In the genomic region with DNA sequence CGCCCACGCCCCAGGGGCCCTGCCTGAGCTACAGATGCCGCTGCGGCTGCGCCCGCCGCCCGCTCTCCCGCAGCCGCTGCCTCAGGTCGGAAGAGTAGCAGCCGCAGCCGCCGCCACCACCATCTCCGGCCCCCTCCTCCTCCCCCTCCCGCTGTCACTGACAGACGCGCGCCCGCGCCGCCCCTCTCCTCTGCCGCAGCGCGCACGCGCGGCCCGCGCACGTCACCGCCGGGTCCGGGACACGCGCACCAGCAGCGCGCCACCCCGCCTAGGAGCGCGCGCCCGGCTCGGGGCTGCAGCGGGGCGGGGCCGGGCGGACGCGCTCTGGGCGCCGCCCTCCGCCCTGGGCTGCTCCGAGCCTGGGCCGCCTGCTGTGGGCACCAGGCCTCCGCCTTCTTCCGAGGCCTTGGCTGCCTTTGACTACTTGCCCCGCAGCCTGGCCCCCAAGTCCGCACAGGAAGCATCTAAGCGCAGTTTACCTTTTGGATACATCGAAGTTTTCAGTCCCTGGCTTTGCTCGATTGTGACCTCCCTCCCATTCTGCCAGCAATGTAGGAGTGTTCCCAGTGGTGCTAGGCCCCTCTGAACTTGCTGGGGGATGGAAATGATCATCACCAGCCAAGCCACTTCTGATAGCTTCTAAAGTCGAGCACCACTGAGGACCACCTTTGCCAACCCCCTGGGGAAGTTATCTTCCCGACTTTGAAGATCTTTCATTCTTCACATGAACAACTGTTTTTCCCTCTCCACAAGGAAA, we compare ENCODE assay signal across 1 mouse cellular context.
TF ChIP-seq lines count a peak whose summit lies in the region.

A gene (minus strand): TSS at position 201 of the 757 bp plus-strand sequence.

TF ChIP-seq in MEL, 35 proteins besides CTCF, POLR2A, EP300 and RAD21 (continued from another document):
- peak; percentile 50 for TF ChIP-seq SIN3A (IDR thresholded peaks at IDR 0.05; ENCODE audit: low read length)
- no peak for TF ChIP-seq JUND (IDR thresholded peaks at IDR 0.05; ENCODE audit: low read depth, low read length)
- no peak for TF ChIP-seq ETS1 (IDR thresholded peaks at IDR 0.05; ENCODE audit: low read depth, low read length)
- TF ChIP-seq ZMIZ1 (IDR thresholded peaks at IDR 0.05; ENCODE audit: low read depth, low read length): peak; percentile 75
- TF ChIP-seq POLR2AphosphoS5 (IDR thresholded peaks at IDR 0.05; ENCODE audit: borderline replicate concordance, low read depth, low read length): no peak
- peak; percentile 39; the same call in 1 of the 2 replicates for TF ChIP-seq MAX (IDR thresholded peaks at IDR 0.05; ENCODE audit: low read length)
- TF ChIP-seq USF2 (IDR thresholded peaks at IDR 0.05; ENCODE audit: borderline replicate concordance in 1 of 2, insufficient read depth in 1 of 2, low read depth in 1 of 2, low read length in 2 of 2): no peak
- no peak for TF ChIP-seq TBP (IDR thresholded peaks at IDR 0.05; ENCODE audit: low read depth, low read length)
- peak; percentile 41; the same call in 1 of the 2 replicates for TF ChIP-seq HCFC1 (IDR thresholded peaks at IDR 0.05; ENCODE audit: low read depth, low read length)
- no peak for TF ChIP-seq ZC3H11A (IDR thresholded peaks at IDR 0.05; ENCODE audit: low read depth, low read length)
- no peak for TF ChIP-seq USF1 (IDR thresholded peaks at IDR 0.05; ENCODE audit: low read depth, low read length)
- no peak for TF ChIP-seq MEF2A (IDR thresholded peaks at IDR 0.05; ENCODE audit: extremely low read depth, insufficient replicate concordance, low read depth, low read length, poor library complexity, severe bottlenecking)
- peak; percentile 48; the same call in 1 of the 2 replicates for TF ChIP-seq POLR2AphosphoS2 (IDR thresholded peaks at IDR 0.05; ENCODE audit: low read length)
- TF ChIP-seq SMC3 (IDR thresholded peaks at IDR 0.05; ENCODE audit: low read depth, low read length): no peak
- no peak for TF ChIP-seq MAFK (IDR thresholded peaks at IDR 0.05; ENCODE audit: borderline replicate concordance, low read depth, low read length)
- TF ChIP-seq NELFE (IDR thresholded peaks at IDR 0.05; ENCODE audit: low read depth, low read length): peak; percentile 66
- peak; percentile 55 for TF ChIP-seq MXI1 (IDR thresholded peaks at IDR 0.05; ENCODE audit: low read depth, low read length)
